ENCODE assay signal across 8 mouse cellular contexts in the genomic region with DNA sequence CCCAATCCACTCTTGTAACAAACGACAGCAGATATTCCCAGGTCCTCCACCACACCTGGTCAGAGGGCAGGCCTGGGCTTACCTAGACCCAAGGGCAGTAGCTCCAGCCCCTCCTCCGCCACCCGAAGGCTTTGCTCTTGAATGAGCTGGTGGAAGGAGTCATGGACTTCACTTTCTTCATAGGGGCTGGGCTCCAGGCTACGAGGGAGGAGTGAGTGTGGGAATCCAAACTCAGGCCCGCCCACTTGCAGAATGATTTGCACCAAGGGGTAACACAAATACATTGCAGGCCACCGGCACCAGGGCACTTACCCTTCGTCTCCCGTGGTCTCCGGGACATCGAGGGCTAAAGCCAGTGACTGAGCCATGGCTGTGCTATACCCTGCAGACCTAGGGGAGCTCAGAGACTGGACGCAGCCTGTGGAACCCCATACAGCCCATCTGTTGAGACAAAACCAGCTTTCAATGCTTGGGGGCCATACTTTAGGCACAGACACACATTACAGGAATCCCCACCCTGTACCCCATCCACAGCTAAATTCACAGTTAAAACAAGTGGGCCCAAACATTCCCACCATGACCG. TPM values are rescaled to one million over a fixed set of nuclear protein-coding genes. Genes with fewer than 3 reads are reported as not detected.
DNase-seq lines count a peak whose midpoint lies in the region; ATAC-seq and TF ChIP-seq lines count a peak whose summit lies in the region.

No protein-coding gene starts in this region.

- peaks cover 6% of the 10 kb centered on the region; the same call in 1 of the 2 replicates for H3K4me1 ChIP-seq in brown adipose tissue, adult 24 weeks (ENCODE audit: control insufficient read depth, insufficient read depth, insufficient read length, low read length)
- peaks cover 30% of the 10 kb centered on the region for H3K4me1 ChIP-seq in heart, postnatal 0 days (ENCODE audit: control insufficient read depth, insufficient read depth)
- peaks cover 27% of the 10 kb centered on the region for H3K4me1 ChIP-seq in limb, embryonic 11.5 days (ENCODE audit: control insufficient read depth, insufficient read depth, low read length)
- peaks cover 20% of the 10 kb centered on the region for H3K4me1 ChIP-seq in midbrain, embryonic 16.5 days (ENCODE audit: control insufficient read depth, insufficient read depth, low read length)

- no peak for TF ChIP-seq EP300 in heart, postnatal 0 days (IDR thresholded peaks at IDR 0.05; ENCODE audit: low read depth)

- intact Hi-C loops in left cerebral cortex, postnatal 25 days (cut with DNase I): no loop called here

- ATAC-seq in heart, postnatal 0 days (ENCODE audit: insufficient read depth, low read depth): no peak
- ATAC-seq in limb, embryonic 11.5 days (ENCODE audit: insufficient number of reproducible peaks, low FRiP score, low TSS enrichment, low read depth): no peak
- no peak for ATAC-seq in midbrain, embryonic 16.5 days

- peak overlapping the region; percentile 88 for H3K4me2 ChIP-seq in heart, postnatal 0 days (ENCODE audit: low read depth, low read length)
- H3K4me2 ChIP-seq in limb, embryonic 11.5 days (ENCODE audit: low read depth, severe bottlenecking): peak overlapping the region; percentile 99
- no peak overlapping the region for H3K4me2 ChIP-seq in midbrain, embryonic 16.5 days (ENCODE audit: low read length)

- peak overlapping the region; percentile 64 for H3K9ac ChIP-seq in heart, postnatal 0 days (replicated peaks; ENCODE audit: low read depth, low read length)
- H3K9ac ChIP-seq in limb, embryonic 11.5 days (ENCODE audit: low read length): peak overlapping the region; percentile 1; the same call in 1 of the 2 replicates
- H3K9ac ChIP-seq in midbrain, embryonic 16.5 days (ENCODE audit: low read depth, low read length): no peak overlapping the region

- WGBS in heart, postnatal 0 days: 56% methylated on average over 12 of the region's 12 CpGs
- WGBS in limb, embryonic 11.5 days: 56% methylated on average over 12 of the region's 12 CpGs
- WGBS in midbrain, embryonic 16.5 days: 76% methylated on average over 12 of the region's 12 CpGs

- H3K27me3 ChIP-seq in heart, postnatal 0 days (ENCODE audit: control insufficient read depth, insufficient read depth, low read length): no peaks in the 10 kb centered on the region
- H3K27me3 ChIP-seq in limb, embryonic 11.5 days (ENCODE audit: control insufficient read depth, insufficient read depth, low read length): peaks cover 2% of the 10 kb centered on the region; the same call in 1 of the 2 replicates
- peaks cover 27% of the 10 kb centered on the region for H3K27me3 ChIP-seq in midbrain, embryonic 16.5 days (ENCODE audit: control insufficient read depth, insufficient read depth, low read depth, low read length)

- H3K9me3 ChIP-seq in heart, postnatal 0 days (replicated peaks; ENCODE audit: control insufficient read depth, low read length): no peaks in the 10 kb centered on the region
- no peaks in the 10 kb centered on the region for H3K9me3 ChIP-seq in limb, embryonic 11.5 days (ENCODE audit: control insufficient read depth, low read length)
- no peaks in the 10 kb centered on the region for H3K9me3 ChIP-seq in midbrain, embryonic 16.5 days (replicated peaks; ENCODE audit: control insufficient read depth, low read length, poor library complexity, severe bottlenecking)

- H3K27ac ChIP-seq in brown adipose tissue, adult 24 weeks (replicated peaks; ENCODE audit: low read depth, low read length): peak overlapping the region; percentile 95
- peak overlapping the region; percentile 97 for H3K27ac ChIP-seq in heart, postnatal 0 days (ENCODE audit: low read depth)
- peak overlapping the region; percentile 63 for H3K27ac ChIP-seq in limb, embryonic 11.5 days (replicated peaks; ENCODE audit: low read depth, low read length)
- peak overlapping the region; percentile 39; the same call in 1 of the 2 replicates for H3K27ac ChIP-seq in midbrain, embryonic 16.5 days (ENCODE audit: low read length)

- DNase-seq in adrenal gland, adult 2 months: peak; percentile 57
- DNase-seq in adrenal gland, adult 8-10 months: no peak
- DNase-seq in heart, postnatal 0 days (ENCODE audit: low spot score): no peak
- peak; percentile 45 for DNase-seq in limb, embryonic 11.5 days (ENCODE audit: low spot score)
- DNase-seq in left cerebral cortex, postnatal 25 days (ENCODE audit: low spot score in 2 of 2): no peak
- DNase-seq in gastrocnemius, postnatal 25 days: no peak

- H3K4me3 ChIP-seq in brown adipose tissue, adult 24 weeks (ENCODE audit: insufficient read depth, low read depth, low read length): peak overlapping the region; percentile 77
- peak overlapping the region; percentile 54 for H3K4me3 ChIP-seq in heart, postnatal 0 days (ENCODE audit: low read depth, low read length)
- H3K4me3 ChIP-seq in limb, embryonic 11.5 days (ENCODE audit: low read depth, low read length): peak overlapping the region; percentile 5; the same call in 1 of the 2 replicates
- H3K4me3 ChIP-seq in midbrain, embryonic 16.5 days (ENCODE audit: low read depth, low read length): no peak overlapping the region

- no peak for TF ChIP-seq CTCF in heart, postnatal 0 days (IDR thresholded peaks at IDR 0.05; ENCODE audit: low read depth)

- peaks cover 28% of the 10 kb centered on the region for H3K36me3 ChIP-seq in heart, postnatal 0 days (replicated peaks; ENCODE audit: control insufficient read depth, insufficient read depth, low read length)
- H3K36me3 ChIP-seq in limb, embryonic 11.5 days (ENCODE audit: control insufficient read depth, insufficient read depth, low read length): peaks cover 3% of the 10 kb centered on the region; the same call in 1 of the 2 replicates
- H3K36me3 ChIP-seq in midbrain, embryonic 16.5 days (ENCODE audit: control insufficient read depth, insufficient read depth, low read length): no peaks in the 10 kb centered on the region

RNA-seq across cellular contexts. Expression of a gene that starts 2.9 kb away (rescaled TPM):
- total RNA-seq in adrenal gland, adult 2 months (2021): 1 to 10 TPM; 2.3 to 3.1 TPM
- polyA plus RNA-seq in adrenal gland, adult 2 months (2012; rRNA removed): 12.3 and 13.8 TPM in 2 replicates
- total RNA-seq in adrenal gland, adult 8-10 months (2022): 1 to 10 TPM; 1.5 to 3.3 (median 3.0) TPM
- 0.88 TPM in 1 of 2 replicates, not detected in the other for polyA plus RNA-seq in brown adipose tissue, adult 24 weeks (2012; ENCODE audit: insufficient read depth, insufficient read length, missing spikeins)
- total RNA-seq in heart, postnatal 0 days (2014; rRNA removed; ENCODE audit: low replicate concordance): 2.6 and 8.7 TPM in 2 replicates
- polyA plus RNA-seq in heart, postnatal 0 days (2015; fragmentation: Nextera tagmentation; extraction: Ambion mirVana): 1.4 and 2.3 TPM in 2 replicates
- polyA plus RNA-seq in limb, embryonic 11.5 days (2014; fragmentation: Nextera tagmentation; extraction: Ambion mirVana): 0.60 and 0.87 TPM in 2 replicates
- polyA plus RNA-seq in midbrain, embryonic 16.5 days (2015; fragmentation: Nextera tagmentation; extraction: Ambion mirVana): 0.73 and 1.6 TPM in 2 replicates
- 1 to 10 TPM in 1 of 2 experiments, under 1 TPM in 1; 0.60 to 1.1 TPM for total RNA-seq in left cerebral cortex, postnatal 25 days (2021)
- total RNA-seq in gastrocnemius, postnatal 25 days (2021): 1 to 10 TPM in 1 of 2 experiments, under 1 TPM in 1; 0.56 to 1.6 TPM

RNA-seq across cellular contexts. Expression of a gene that starts 3.1 kb away (rescaled TPM):
- 10 to 100 TPM; 22.3 to 28.5 TPM for total RNA-seq in adrenal gland, adult 2 months (2021)
- 45.1 and 47.7 TPM in 2 replicates for polyA plus RNA-seq in adrenal gland, adult 2 months (2012; rRNA removed)
- 10 to 100 TPM; 28.2 to 50.0 (median 40.7) TPM for total RNA-seq in adrenal gland, adult 8-10 months (2022)
- 3.7 and 7.2 TPM in 2 replicates for polyA plus RNA-seq in brown adipose tissue, adult 24 weeks (2012; ENCODE audit: insufficient read depth, insufficient read length, missing spikeins)
- 23.4 and 31.8 TPM in 2 replicates for total RNA-seq in heart, postnatal 0 days (2014; rRNA removed; ENCODE audit: low replicate concordance)
- polyA plus RNA-seq in heart, postnatal 0 days (2015; fragmentation: Nextera tagmentation; extraction: Ambion mirVana): 16.3 and 20.4 TPM in 2 replicates
- 13.5 and 19.3 TPM in 2 replicates for polyA plus RNA-seq in limb, embryonic 11.5 days (2014; fragmentation: Nextera tagmentation; extraction: Ambion mirVana)
- 4.2 and 4.5 TPM in 2 replicates for polyA plus RNA-seq in midbrain, embryonic 16.5 days (2015; fragmentation: Nextera tagmentation; extraction: Ambion mirVana)
- total RNA-seq in left cerebral cortex, postnatal 25 days (2021): 1 to 10 TPM; 4.2 to 6.2 TPM
- 1 to 10 TPM; 6.8 to 7.8 TPM for total RNA-seq in gastrocnemius, postnatal 25 days (2021)

RNA-seq across cellular contexts. Expression of a gene that starts 18.5 kb away (rescaled TPM):
- total RNA-seq in adrenal gland, adult 2 months (2021): not detected
- polyA plus RNA-seq in adrenal gland, adult 2 months (2012; rRNA removed): not detected in 2 replicates
- total RNA-seq in adrenal gland, adult 8-10 months (2022): not detected
- not detected in 2 replicates for polyA plus RNA-seq in brown adipose tissue, adult 24 weeks (2012; ENCODE audit: insufficient read depth, insufficient read length, missing spikeins)
- not detected in 2 replicates for total RNA-seq in heart, postnatal 0 days (2014; rRNA removed; ENCODE audit: low replicate concordance)
- polyA plus RNA-seq in heart, postnatal 0 days (2015; fragmentation: Nextera tagmentation; extraction: Ambion mirVana): not detected in 2 replicates
- polyA plus RNA-seq in limb, embryonic 11.5 days (2014; fragmentation: Nextera tagmentation; extraction: Ambion mirVana): 0.71 and 0.83 TPM in 2 replicates
- not detected in 2 replicates for polyA plus RNA-seq in midbrain, embryonic 16.5 days (2015; fragmentation: Nextera tagmentation; extraction: Ambion mirVana)
- total RNA-seq in left cerebral cortex, postnatal 25 days (2021): under 1 TPM in 1 of 2 experiments, not detected in 1; 0.53 TPM
- not detected for total RNA-seq in gastrocnemius, postnatal 25 days (2021)

RNA-seq across cellular contexts. Expression of a gene that starts 30.5 kb away (rescaled TPM):
- 1 to 10 TPM in 1 of 2 experiments, under 1 TPM in 1; 0.59 to 1.0 TPM for total RNA-seq in adrenal gland, adult 2 months (2021)
- 0.08 TPM in 1 of 2 replicates, not detected in the other for polyA plus RNA-seq in adrenal gland, adult 2 months (2012; rRNA removed)
- 1 to 10 TPM in 2 of 4 experiments, under 1 TPM in 2; 0.59 to 3.4 (median 1.3) TPM for total RNA-seq in adrenal gland, adult 8-10 months (2022)
- not detected in 2 replicates for polyA plus RNA-seq in brown adipose tissue, adult 24 weeks (2012; ENCODE audit: insufficient read depth, insufficient read length, missing spikeins)
- total RNA-seq in heart, postnatal 0 days (2014; rRNA removed; ENCODE audit: low replicate concordance): 2.6 TPM in 1 of 2 replicates, not detected in the other
- polyA plus RNA-seq in heart, postnatal 0 days (2015; fragmentation: Nextera tagmentation; extraction: Ambion mirVana): 0.52 and 0.68 TPM in 2 replicates
- polyA plus RNA-seq in limb, embryonic 11.5 days (2014; fragmentation: Nextera tagmentation; extraction: Ambion mirVana): 0.16 TPM in 1 of 2 replicates, not detected in the other
- 0.99 and 1.6 TPM in 2 replicates for polyA plus RNA-seq in midbrain, embryonic 16.5 days (2015; fragmentation: Nextera tagmentation; extraction: Ambion mirVana)
- 1 to 10 TPM; 1.7 to 2.4 TPM for total RNA-seq in left cerebral cortex, postnatal 25 days (2021)
- 1 to 10 TPM; 1.0 to 1.1 TPM for total RNA-seq in gastrocnemius, postnatal 25 days (2021)

RNA-seq across cellular contexts. Expression of a gene that starts 30.5 kb away (rescaled TPM):
- 10 to 100 TPM; 77.3 to 95.7 TPM for total RNA-seq in adrenal gland, adult 2 months (2021)
- polyA plus RNA-seq in adrenal gland, adult 2 months (2012; rRNA removed): 171 and 220 TPM in 2 replicates
- total RNA-seq in adrenal gland, adult 8-10 months (2022): 100 to 1,000 TPM in 2 of 4 experiments, 10 to 100 TPM in 2; 86.0 to 110 (median 103) TPM
- 30.4 and 30.5 TPM in 2 replicates for polyA plus RNA-seq in brown adipose tissue, adult 24 weeks (2012; ENCODE audit: insufficient read depth, insufficient read length, missing spikeins)
- 151 TPM in 2 replicates for total RNA-seq in heart, postnatal 0 days (2014; rRNA removed; ENCODE audit: low replicate concordance)
- polyA plus RNA-seq in heart, postnatal 0 days (2015; fragmentation: Nextera tagmentation; extraction: Ambion mirVana): 95.2 and 105 TPM in 2 replicates
- polyA plus RNA-seq in limb, embryonic 11.5 days (2014; fragmentation: Nextera tagmentation; extraction: Ambion mirVana): 30.1 and 33.2 TPM in 2 replicates
- polyA plus RNA-seq in midbrain, embryonic 16.5 days (2015; fragmentation: Nextera tagmentation; extraction: Ambion mirVana): 12.8 and 13.8 TPM in 2 replicates
- total RNA-seq in left cerebral cortex, postnatal 25 days (2021): 10 to 100 TPM; 11.6 to 14.0 TPM
- total RNA-seq in gastrocnemius, postnatal 25 days (2021): 100 to 1,000 TPM; 143 to 146 TPM

Comparison
In these comparisons a context has a peak if more than half of its experiments do, and no peak if none do; other contexts are left out.
1. DNase-seq: peak in adrenal gland, adult 2 months (single experiment) and limb, embryonic 11.5 days (single experiment); none in adrenal gland, adult 8-10 months (single experiment), heart, postnatal 0 days (single experiment), left cerebral cortex, postnatal 25 days (0 of 2) and gastrocnemius, postnatal 25 days (single experiment).
2. H3K27ac ChIP-seq: peak in every context shown above with its lines; median percentile 97 in heart, postnatal 0 days; 95 in brown adipose tissue, adult 24 weeks; 63 in limb, embryonic 11.5 days; 39 in midbrain, embryonic 16.5 days.